Mouse (Mus musculus): Measurements from ENCODE around the gene Ppp1r3a. TPM values are rescaled to one million over a fixed set of nuclear protein-coding genes. Genes with fewer than 3 reads are reported as not detected.

The Ppp1r3a gene
- polyA plus RNA-seq, 1 experiment, result 0.02 TPM

Other genes starting within 250 kb of the Ppp1r3a start
- 5.1 and 5.8 TPM in 2 replicates for gene Foxp2, start 146.1 kb upstream of the Ppp1r3a start, polyA plus RNA-seq (2012; rRNA removed)